Mouse (Mus musculus) small intestine, adult 2 months (tissue): ENCODE measurements at regions not wholly inside any gene's neighbourhood (a gene's known extent, or its start where the extent isn't known, plus 50 kb on each side); places are given as distances from the start of the nearest gene placed in this dataset.

Experiments used
- CTCF ChIP-seq: fragments of 200-500 bp; IDR thresholded peaks from 2 replicates; pipeline ENCODE4 v1.5.1; 2012; ENCODE audit warnings: low read depth, mild to moderate bottlenecking, control low read depth, inconsistent platforms, low read length, moderate library complexity, mixed read lengths; ENCODE audit not compliant: insufficient replicate concordance, insufficient read length; ENCODE audit errors: extremely low read depth
- POLR2A ChIP-seq: fragments of 200-500 bp; IDR thresholded peaks from 2 replicates; pipeline ENCODE4 v1.6.1; 2012; ENCODE audit warnings: low read depth, mild to moderate bottlenecking, control low read depth, inconsistent platforms, low read length, moderate library complexity

DNA sequence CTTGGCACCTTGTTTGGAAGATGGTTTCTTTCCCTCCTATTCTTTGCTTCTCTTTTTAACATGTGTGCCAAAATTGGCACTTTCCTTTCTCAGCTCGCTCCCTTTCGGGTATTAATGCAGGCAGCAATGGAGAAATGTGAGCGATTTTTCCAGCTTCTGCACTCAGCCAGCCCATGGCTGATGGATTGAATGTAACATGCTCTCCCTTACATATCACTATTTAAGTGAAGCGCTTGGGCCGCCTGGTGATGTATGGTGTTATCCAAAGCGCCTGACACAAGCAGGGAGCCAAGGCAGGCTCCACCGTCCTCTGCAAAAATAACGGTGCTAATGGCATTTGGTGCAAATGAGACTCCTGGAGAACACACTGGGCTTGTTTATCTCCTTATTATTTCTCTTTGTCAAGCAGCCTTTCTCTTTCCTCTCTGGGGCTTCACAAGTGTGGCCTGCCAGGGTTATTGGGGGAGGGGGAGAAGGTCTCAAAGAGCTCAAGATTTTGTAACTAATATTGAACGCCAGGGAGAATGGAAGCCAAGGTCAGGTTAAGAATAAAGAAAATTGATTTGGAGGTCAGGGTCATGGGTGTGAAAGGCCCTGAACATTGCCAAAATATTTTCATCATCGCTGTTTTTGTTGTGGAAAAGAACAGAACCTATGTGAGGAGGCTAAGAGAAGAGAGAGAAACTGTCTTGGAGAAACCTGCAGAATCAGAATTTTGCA lies 497.9 kb upstream of the Smim15 start:
- no peak for TF ChIP-seq CTCF
- TF ChIP-seq POLR2A = no peak
